Mouse (Mus musculus) stomach, embryonic 16.5 days (tissue): ENCODE data around the gene Flad1. TPM values are rescaled to one million over a fixed set of nuclear protein-coding genes. Genes with fewer than 3 reads are reported as not detected.

ENCODE experiments used
- ATAC-seq: fragments of 200-750 bp; cut with Nextera tagmentation; 2 replicates; pipeline ENCODE4 v1.8.0; 2017; ENCODE audit warnings: moderate number of reproducible peaks, moderate TSS enrichment; ENCODE audit not compliant: insufficient read depth, low FRiP score
- H3K27ac ChIP-seq: fragments of 300-500 bp; sonication (generic); 2 replicates; pipeline ENCODE4 v1.5.1; 2014; ENCODE audit warnings: low read length
- H3K27me3 ChIP-seq: fragments of 300-500 bp; sonication (generic); 2 replicates; pipeline ENCODE4 v1.6.1; 2014; ENCODE audit warnings: low read length, control low read depth, mixed read lengths; ENCODE audit not compliant: control insufficient read depth, insufficient read depth
- H3K36me3 ChIP-seq: fragments of 300-500 bp; sonication (generic); 2 replicates; pipeline ENCODE4 v1.6.1; 2014; ENCODE audit warnings: low read length; ENCODE audit not compliant: control insufficient read depth, insufficient read depth
- H3K4me1 ChIP-seq: fragments of 300-500 bp; sonication (generic); 2 replicates; pipeline ENCODE4 v1.6.1; 2014; ENCODE audit warnings: low read length, control low read depth, mixed read lengths; ENCODE audit not compliant: control insufficient read depth, insufficient read depth
- H3K4me2 ChIP-seq: fragments of 300-500 bp; sonication (generic); 2 replicates; pipeline ENCODE4 v1.6.1; 2014; ENCODE audit warnings: low read depth, low read length, mixed read lengths
- H3K4me3 ChIP-seq: fragments of 300-500 bp; sonication (generic); replicated peaks from 2 replicates; pipeline ENCODE4 v1.5.1; 2014; ENCODE audit warnings: mild to moderate bottlenecking, low read length
- H3K9ac ChIP-seq: fragments of 300-500 bp; sonication (generic); 2 replicates; pipeline ENCODE4 v1.6.1; 2014; ENCODE audit warnings: low read length
- H3K9me3 ChIP-seq: fragments of 300-500 bp; sonication (generic); replicated peaks from 2 replicates; pipeline ENCODE4 v1.6.1; 2016; ENCODE audit warnings: low read length, control low read depth; ENCODE audit not compliant: control insufficient read depth
- WGBS: fragments of 180-500 bp; shearing (Covaris S2); extraction: QIAGEN DNeasy Blood & Tissue Kit; methylation state at CpG from one replicate; pipeline ENCODE4 v1.1.7; 2014; 5-methylcytosine and 5-hydroxymethylcytosine counted together
- polyA plus RNA-seq: library from polyadenylated mRNA; unstranded; fragments of >200 nt; fragmentation: Nextera tagmentation; extraction: Ambion mirVana; gene quantifications from 2 replicates; pipeline ENCODE4 v1.2.1, GENCODE M21; 2015

The Flad1 gene
- polyA plus RNA-seq, 1 experiment from 2014 or later, result 27.5 TPM

GRCm38 (mm10) chr3:89394006-89394893, 17.4 kb downstream of the Flad1 start, which contains the start of gene Zbtb7b:
Gene Zbtb7b (minus strand): TSS chr3:89394776.
- H3K27ac ChIP-seq, result peak within 1 kb of the TSS; percentile 98
- H3K27me3 ChIP-seq, result no peaks in the 10 kb centered on the region
- H3K9me3 ChIP-seq, result no peaks in the 10 kb centered on the region
- H3K4me3 ChIP-seq, result peak within 1 kb of the TSS; percentile 81
- ATAC-seq, result peak; percentile 44
- no peaks in the 10 kb centered on the region for H3K36me3 ChIP-seq
- peak within 1 kb of the TSS; percentile 86 for H3K9ac ChIP-seq
- WGBS, result under 1% methylated on average over 39 of the region's 42 CpGs
- peak within 1 kb of the TSS; percentile 100 for H3K4me2 ChIP-seq
- H3K4me1 ChIP-seq, result peaks cover 30% of the 10 kb centered on the region

- under 1% methylated on average over 15 of the region's 15 CpGs for WGBS
- H3K4me1 ChIP-seq, result peaks cover 34% of the 10 kb centered on the region
- peak overlapping the region; percentile 81 for H3K4me3 ChIP-seq
These were observed 18.1 kb downstream of the Flad1 start for GRCm38 (mm10) chr3:89393605-89394004.

GRCm38 (mm10) chr3:89392871-89393311, 18.8 kb downstream of the Flad1 start:
- peak overlapping the region; percentile 81 for H3K4me3 ChIP-seq
- H3K9ac ChIP-seq, result peak overlapping the region; percentile 90
- H3K27me3 ChIP-seq, result no peaks in the 10 kb centered on the region
- peak overlapping the region; percentile 95 for H3K27ac ChIP-seq
- H3K9me3 ChIP-seq, result no peaks in the 10 kb centered on the region
- peaks cover 40% of the 10 kb centered on the region for H3K4me1 ChIP-seq
- ATAC-seq, result no peak
- H3K4me2 ChIP-seq, result peak overlapping the region; percentile 100
- under 1% methylated on average over 23 of the region's 24 CpGs for WGBS
- no peaks in the 10 kb centered on the region for H3K36me3 ChIP-seq

More at GRCm38 (mm10) chr3:89393605-89394004, 18.1 kb downstream of the Flad1 start:
- H3K9ac ChIP-seq, result peak overlapping the region; percentile 90
- no peaks in the 10 kb centered on the region for H3K36me3 ChIP-seq
- H3K4me2 ChIP-seq, result peak overlapping the region; percentile 100
- peak; percentile 93 for ATAC-seq
- H3K27me3 ChIP-seq, result no peaks in the 10 kb centered on the region
- peak overlapping the region; percentile 98 for H3K27ac ChIP-seq
- H3K9me3 ChIP-seq, result no peaks in the 10 kb centered on the region

- peak overlapping the region; percentile 81 for H3K4me3 ChIP-seq
- H3K9me3 ChIP-seq, result no peaks in the 10 kb centered on the region
- no peaks in the 10 kb centered on the region for H3K27me3 ChIP-seq
- H3K4me2 ChIP-seq, result peak overlapping the region; percentile 100
- H3K27ac ChIP-seq, result peak overlapping the region; percentile 95
- H3K4me1 ChIP-seq, result peaks cover 48% of the 10 kb centered on the region
- WGBS, result 0% methylated on average over 53 of the region's 56 CpGs
- H3K36me3 ChIP-seq, result no peaks in the 10 kb centered on the region
- peak overlapping the region; percentile 90 for H3K9ac ChIP-seq
- ATAC-seq, result no peak
These were observed 19.8 kb downstream of the Flad1 start for GRCm38 (mm10) chr3:89391663-89392511.

GRCm38 (mm10) chr3:89390699-89391662, 20.7 kb downstream of the Flad1 start:
- H3K9me3 ChIP-seq, result no peaks in the 10 kb centered on the region
- peaks cover 51% of the 10 kb centered on the region for H3K4me1 ChIP-seq
- peak overlapping the region; percentile 100 for H3K4me2 ChIP-seq
- peak overlapping the region; percentile 95 for H3K27ac ChIP-seq
- no peaks in the 10 kb centered on the region for H3K36me3 ChIP-seq
- no peaks in the 10 kb centered on the region for H3K27me3 ChIP-seq
- no peak for ATAC-seq
- H3K9ac ChIP-seq, result peak overlapping the region; percentile 90
- peak overlapping the region; percentile 81 for H3K4me3 ChIP-seq
- 11% methylated on average over 19 of the region's 19 CpGs for WGBS

GRCm38 (mm10) chr3:89390111-89390515, 21.6 kb downstream of the Flad1 start:
- peak overlapping the region; percentile 100 for H3K4me2 ChIP-seq
- 30% methylated on average over 5 of the region's 5 CpGs for WGBS
- no peak for ATAC-seq
- H3K27ac ChIP-seq, result peak overlapping the region; percentile 95
- no peaks in the 10 kb centered on the region for H3K36me3 ChIP-seq
- peak overlapping the region; percentile 81 for H3K4me3 ChIP-seq
- H3K9ac ChIP-seq, result peak overlapping the region; percentile 90
- no peaks in the 10 kb centered on the region for H3K27me3 ChIP-seq
- H3K4me1 ChIP-seq, result peaks cover 48% of the 10 kb centered on the region
- H3K9me3 ChIP-seq, result no peaks in the 10 kb centered on the region

- H3K27ac ChIP-seq, result peak overlapping the region; percentile 95
- no peak overlapping the region for H3K9ac ChIP-seq
- no peaks in the 10 kb centered on the region for H3K27me3 ChIP-seq
- no peak for ATAC-seq
- H3K36me3 ChIP-seq, result no peaks in the 10 kb centered on the region
- H3K4me2 ChIP-seq, result 0 out of 2 replicates have a peak overlapping the region, but pooled peaks have one; percentile 11
- no peaks in the 10 kb centered on the region for H3K9me3 ChIP-seq
- 51% methylated on average over 6 of the region's 6 CpGs for WGBS
- H3K4me1 ChIP-seq, result peaks cover 52% of the 10 kb centered on the region
- H3K4me3 ChIP-seq, result no peak overlapping the region
These were observed 22.5 kb downstream of the Flad1 start for GRCm38 (mm10) chr3:89388901-89389740.
